Mouse (Mus musculus): Measurements from ENCODE around the gene Colgalt2. TPM values are rescaled to one million over a fixed set of nuclear protein-coding genes. Genes with fewer than 3 reads are reported as not detected.

Colgalt2 gene
- total RNA-seq, 2 experiments from 2014 or later = 1.6 to 2.1 TPM

DNA sequence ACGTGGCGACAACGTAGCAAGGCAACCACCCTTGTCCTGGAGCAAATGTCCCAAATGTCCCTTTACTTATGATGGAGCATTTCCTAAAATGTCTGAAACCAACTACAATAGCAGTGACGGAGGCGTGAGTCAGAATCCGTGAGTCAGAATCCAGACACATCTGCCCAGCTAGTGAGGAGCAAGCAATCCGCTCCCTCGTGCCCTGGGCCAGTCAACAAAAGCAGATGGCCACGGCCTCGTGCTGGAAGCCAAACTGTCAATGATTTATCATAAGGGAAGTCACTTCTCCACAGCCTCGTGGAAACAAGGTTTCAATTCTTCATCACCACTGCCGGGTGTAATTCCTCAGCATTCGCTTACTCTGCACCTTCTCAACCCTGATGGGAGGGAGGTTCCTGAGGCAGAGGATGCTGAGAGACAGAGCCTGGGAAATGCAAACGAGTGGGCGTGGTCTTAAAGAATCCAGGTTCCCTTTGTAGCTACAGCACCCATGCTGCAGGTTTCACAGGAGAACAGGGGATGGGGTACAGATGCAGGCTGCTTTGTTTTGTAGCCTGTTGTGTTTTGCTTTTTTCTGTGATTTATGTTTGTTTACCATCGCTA, 136.9 kb downstream of the Colgalt2 start:
- DNase-seq = peak; percentile 47

DNA sequence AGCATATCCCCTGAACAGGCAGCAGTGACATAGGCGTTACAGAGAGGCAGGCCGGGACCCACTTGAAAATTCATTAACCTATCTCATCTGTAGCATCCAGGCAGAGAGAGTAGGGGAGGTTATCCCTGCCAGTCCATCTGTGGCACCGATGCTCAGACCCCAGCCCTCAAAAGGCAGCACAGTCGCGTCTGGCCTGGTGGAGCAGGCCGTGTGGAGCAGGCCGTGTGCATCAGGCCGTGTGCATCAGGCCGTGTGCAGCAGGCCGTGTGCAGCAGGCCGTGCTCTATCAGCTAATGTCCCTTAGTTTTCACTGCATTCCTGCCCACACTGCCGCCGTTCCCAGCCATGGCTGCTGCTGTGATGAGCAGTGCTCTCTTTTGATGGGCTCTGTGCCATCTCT, 137.6 kb downstream of the Colgalt2 start:
- DNase-seq = no peak

DNA sequence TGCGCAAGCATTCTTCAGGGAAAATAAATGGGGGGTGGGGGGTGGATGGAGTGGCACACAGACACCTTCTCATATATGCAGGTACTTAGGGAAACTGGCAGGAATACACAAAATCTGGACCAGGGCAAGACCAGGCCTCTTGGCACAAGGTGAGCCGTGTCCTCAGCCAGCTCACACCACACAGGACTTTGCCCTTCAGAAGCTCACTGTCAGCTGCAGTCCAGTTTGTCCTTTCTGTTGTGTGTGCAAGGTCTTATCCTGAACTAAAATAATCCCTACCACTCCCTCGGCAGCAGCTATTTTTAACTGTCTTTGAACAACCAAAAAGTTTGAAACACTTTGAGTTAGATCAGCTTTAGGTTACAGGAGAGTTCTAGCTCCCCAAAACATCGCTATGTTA, 139.2 kb downstream of the Colgalt2 start:
- DNase-seq = no peak

DNA sequence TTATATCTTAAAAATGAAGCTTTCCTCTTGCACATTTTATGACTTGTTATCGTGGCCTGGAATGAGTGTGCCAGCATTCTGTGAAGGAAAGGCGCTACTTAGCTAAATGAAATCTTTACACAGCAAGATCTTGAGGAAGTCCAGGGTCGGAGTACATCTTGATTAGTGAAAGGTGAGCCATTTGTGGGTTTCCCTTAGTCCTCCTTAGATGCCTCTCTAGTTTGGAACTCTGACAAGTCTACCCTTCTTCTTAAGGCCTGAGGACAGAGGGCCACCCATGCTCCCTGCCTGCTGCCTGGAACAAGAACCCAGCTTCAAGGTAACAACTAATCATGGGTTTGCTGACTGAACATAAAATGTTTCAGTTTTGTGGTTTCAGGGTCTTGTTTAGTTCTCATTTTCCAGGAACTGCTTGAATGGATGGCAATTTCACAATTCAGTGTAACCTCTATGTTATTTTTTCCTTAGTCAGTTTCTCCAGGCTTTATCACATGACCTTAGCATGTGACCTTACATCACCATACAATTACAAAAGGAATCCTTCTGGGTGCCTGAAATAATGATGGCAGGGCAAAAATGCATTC, 140.8 kb downstream of the Colgalt2 start:
- no peak for DNase-seq

GRCm38 (mm10) chr1:152542747-152543378, 143.2 kb downstream of the Colgalt2 start:
- no peak for DNase-seq

- DNase-seq = no peak
These were observed 144.0 kb downstream of the Colgalt2 start for GRCm38 (mm10) chr1:152543449-152544159.

GRCm38 (mm10) chr1:152549061-152549738, 149.6 kb downstream of the Colgalt2 start:
- DNase-seq = no peak

DNA sequence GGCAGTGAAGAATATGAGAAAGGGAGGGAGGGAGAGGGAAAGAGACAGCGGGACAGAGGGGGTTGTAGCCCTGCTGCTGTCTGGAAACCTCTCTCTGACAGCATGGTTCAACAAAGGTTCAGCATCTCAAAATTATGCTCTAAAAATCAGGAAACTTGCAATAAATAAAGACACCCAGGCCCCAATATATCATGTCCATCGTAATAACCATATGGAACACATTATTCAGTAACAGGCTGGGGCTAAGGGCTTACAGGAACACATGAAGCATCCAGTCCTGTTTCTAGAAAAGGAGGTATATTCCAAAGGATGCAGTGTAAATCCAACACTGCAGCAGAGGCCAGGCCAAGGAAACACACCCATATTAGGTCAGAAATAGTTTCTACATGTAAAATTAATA, 150.9 kb downstream of the Colgalt2 start:
- DNase-seq = no peak

- no peak for DNase-seq
These were observed 151.3 kb downstream of the Colgalt2 start for GRCm38 (mm10) chr1:152550973-152551372.

- no peak for DNase-seq
These were observed 154.4 kb downstream of the Colgalt2 start for GRCm38 (mm10) chr1:152553912-152554547.

GRCm38 (mm10) chr1:152555944-152556573, 156.4 kb downstream of the Colgalt2 start:
- DNase-seq = peak; percentile 83

DNA sequence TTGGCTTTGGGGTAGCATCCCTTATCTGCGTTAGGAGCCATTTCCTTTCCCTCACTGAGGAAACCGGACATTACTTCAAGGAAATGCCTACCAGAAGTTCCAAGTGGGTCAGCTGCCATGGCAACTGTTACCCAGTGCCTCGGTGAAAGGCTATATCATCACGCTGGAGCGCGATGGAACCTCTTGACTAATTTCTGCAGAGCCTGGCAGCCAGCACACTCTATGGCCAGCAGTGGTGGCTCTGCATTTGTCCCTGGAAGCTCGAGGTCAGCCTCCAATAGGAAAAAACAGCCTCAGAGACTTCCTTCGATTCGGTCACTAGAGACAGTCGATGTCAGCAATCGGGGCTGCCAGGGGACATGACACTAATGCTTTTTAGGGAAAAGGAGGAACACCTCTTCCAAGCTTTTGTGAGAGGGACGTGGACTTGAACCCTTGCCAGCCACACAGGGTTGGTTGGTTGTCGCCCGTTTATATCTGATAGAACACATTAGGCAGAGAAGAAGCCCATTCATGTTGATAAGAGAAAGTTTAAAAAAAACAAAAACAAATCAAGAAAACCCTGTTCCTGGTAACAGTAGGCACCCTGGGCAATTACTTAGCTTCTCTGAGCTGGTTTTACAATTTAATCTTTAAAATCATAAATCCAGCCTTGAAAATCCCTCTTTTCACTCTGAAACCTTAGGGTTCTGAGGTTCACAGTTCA, 157.1 kb downstream of the Colgalt2 start:
- peak; percentile 37 for DNase-seq

Other genes with a start within 250 kb of the Colgalt2 start
- gene Tsen15, start 13.1 kb upstream of the Colgalt2 start, total RNA-seq (2021) = 10 to 100 TPM; 13.2 to 15.3 TPM